Mouse (Mus musculus) retina, adult 2 months (tissue): ENCODE results near the gene Map2k1.
"Not testable (repeated sequence)": the region's sequence is repeated elsewhere in the genome, so short reads cannot be mapped to it uniquely, and the experiment has no call there.

ENCODE experiments used
- DNase-seq: peaks from one replicate; pipeline ENCODE4 v3.0.0-alpha.2; 2012; ENCODE audit warnings: low read depth, low spot score

The Map2k1 gene

DNA sequence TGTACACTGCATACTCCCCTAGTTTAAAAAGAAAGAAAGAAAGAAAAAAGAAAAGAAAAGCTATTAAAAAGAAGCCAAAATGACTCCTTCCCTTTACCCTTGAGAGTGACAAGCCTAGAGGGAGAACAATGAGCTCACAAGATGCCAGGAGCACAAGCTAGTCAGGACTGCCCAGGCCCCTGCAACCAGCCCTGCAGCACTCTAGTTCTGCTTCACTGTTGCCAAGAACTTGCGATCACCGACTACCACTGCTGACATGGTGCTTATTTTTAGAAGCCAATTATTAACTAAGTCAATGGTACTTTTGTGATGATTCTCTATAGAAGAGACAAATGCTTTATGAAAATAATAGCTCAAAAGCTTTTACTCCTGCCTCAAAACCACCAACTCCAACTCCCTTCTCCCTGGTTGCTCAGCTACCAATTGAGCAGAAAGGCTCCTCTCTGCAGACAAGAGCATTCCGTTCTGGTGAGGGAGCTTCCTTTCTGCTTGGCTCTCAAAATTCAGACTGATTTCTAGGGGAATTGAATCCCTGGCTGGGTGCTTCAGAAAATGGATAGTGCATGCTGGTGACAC, 45.8 kb downstream of the Map2k1 start:
- no peak for DNase-seq

GRCm38 (mm10) chr9:64202866-64203265, 50.6 kb downstream of the Map2k1 start:
- no peak for DNase-seq

GRCm38 (mm10) chr9:64202331-64202730, 51.1 kb downstream of the Map2k1 start:
- DNase-seq, result no peak

GRCm38 (mm10) chr9:64199897-64200296, 53.5 kb downstream of the Map2k1 start:
- no peak for DNase-seq

DNA sequence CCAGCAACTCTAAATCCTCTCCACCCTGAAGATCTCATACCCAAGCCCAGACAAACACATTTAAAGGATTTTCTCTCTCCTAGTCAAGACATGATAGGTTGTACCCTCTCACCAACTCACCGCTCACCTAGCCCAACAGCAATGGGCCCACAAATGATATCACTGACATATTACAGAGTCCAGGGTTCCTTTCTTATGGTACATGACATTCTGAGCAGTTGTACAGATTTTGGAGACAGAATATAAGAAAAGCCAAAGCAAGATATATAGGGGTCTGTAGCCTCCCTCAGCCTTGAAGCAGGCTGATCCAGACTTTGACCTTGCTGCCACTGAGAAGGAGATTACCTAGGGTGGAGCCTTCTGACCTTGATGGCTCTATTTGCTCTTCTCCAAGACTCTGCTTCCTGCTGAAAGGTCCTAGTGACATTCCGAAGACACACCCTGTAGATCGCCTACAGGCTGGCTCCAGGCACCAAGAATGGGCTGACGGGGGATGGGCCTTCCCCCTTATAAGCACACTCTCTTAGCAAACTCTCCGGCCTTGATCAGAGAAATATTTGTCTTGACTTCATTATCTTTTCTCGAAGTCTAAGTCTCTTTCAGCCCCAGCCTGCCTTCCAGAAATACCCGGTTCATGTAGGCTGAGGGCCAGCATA, 54.5 kb downstream of the Map2k1 start:
- DNase-seq, result not testable (repeated sequence)

- DNase-seq, result no peak
Measured at GRCm38 (mm10) chr9:64198068-64198762, 55.2 kb downstream of the Map2k1 start.

- no peak for DNase-seq
Measured at GRCm38 (mm10) chr9:64197524-64197923, 55.9 kb downstream of the Map2k1 start.

DNA sequence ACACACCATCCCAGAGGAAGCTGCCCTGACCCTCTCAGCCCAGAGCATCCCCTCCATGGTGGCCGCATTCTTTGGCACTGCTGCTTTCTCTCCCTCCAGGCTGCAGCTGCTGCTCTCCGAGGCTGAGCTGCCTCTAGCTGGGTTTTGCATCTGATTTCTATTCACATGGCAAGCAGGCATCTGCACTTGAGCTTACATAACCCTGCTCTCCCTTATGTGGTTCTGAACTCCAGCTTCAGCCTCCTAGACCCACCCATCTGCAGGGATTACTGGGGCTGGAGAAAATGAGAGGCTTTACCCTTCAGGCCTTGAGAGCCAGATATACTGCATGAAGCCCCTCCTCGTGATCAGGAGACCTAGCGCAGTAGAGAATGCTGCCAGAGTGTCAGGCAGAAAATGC, 57.9 kb downstream of the Map2k1 start:
- DNase-seq, result peak; percentile 30

- DNase-seq, result no peak
Measured at GRCm38 (mm10) chr9:64193879-64194278, 59.6 kb downstream of the Map2k1 start.

- no peak for DNase-seq
Measured at GRCm38 (mm10) chr9:64184166-64184840, 69.1 kb downstream of the Map2k1 start.

DNA sequence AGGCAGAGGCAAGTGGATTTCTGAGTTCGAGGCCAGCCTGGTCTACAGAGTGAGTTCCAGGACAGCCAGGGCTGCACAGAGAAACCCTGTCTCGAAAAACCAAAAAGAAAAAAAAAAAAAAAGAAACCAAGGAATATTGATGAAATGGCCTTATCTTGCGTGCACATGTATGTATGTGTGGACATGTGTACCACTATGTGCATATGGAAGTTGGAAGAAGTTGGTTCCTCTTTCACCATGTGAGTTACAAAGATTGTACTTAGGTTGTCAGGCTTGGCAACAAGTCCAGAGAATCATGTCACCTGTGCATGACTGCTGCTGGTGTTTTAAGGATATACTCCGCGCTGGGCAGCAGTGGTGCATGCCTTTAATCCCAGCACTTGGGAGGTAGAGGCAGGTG, 70.1 kb downstream of the Map2k1 start:
- not testable (repeated sequence) for DNase-seq

DNA sequence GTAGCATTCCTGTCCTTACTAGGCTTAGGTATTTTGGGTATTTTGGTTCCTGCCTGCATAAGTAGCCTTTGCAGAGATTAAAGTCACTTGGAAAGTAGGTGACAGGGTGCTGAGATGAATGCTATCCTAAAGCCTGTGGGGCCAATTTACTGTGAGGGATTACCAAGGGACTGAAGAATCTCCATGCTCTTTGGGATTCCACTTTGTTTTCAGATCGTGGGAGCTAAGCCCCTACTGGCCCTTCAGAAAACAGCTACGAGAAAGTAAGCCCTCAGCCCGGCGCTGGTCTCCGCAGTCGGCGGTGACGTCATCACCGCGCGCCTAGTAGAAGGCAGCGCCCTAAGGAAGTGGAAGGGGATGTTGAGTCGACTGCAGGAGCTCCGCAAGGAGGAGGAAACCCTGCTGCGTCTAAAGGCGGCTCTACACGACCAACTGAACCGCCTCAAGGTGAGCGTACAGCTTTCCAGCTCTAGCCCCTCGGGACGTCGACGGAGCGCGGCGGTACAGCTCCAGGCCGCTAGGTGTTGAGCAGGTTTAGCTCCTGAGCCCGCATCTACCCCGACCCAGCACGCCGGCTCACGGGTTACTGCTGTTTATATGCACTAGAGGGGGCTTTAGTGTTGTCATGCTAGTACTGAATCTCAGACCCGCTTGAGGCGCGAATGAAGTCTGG, 74.3 kb downstream of the Map2k1 start, which contains the start of gene Snapc5:
Gene Snapc5 (plus strand): TSS at position 301 of the 673 bp plus-strand sequence.
- DNase-seq, result peak; percentile 81

- no peak for DNase-seq
Measured at GRCm38 (mm10) chr9:64178610-64178973, 74.8 kb downstream of the Map2k1 start.

DNA sequence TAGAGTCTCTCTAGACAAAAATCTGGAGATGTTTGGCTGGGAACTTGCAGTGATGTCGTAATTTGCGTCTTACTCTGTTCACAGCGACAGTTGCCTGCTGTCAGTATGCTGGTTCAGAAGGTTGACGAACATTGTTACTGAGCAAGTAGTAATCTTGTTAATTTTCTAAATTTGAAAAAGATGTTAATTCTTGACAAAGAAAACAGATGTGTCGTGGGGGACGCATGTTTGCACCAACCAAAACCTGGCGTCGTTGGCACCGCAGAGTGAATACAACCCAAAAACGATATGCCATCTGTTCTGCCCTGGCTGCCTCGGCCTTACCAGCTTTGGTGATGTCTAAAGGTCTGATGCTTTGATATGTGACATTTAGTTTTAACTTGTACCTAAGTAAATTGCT, 78.1 kb downstream of the Map2k1 start:
- no peak for DNase-seq

- DNase-seq, result no peak
Measured at GRCm38 (mm10) chr9:64174766-64175165, 78.7 kb downstream of the Map2k1 start.

- no peak for DNase-seq
Measured at GRCm38 (mm10) chr9:64174341-64174740, 79.1 kb downstream of the Map2k1 start.

DNA sequence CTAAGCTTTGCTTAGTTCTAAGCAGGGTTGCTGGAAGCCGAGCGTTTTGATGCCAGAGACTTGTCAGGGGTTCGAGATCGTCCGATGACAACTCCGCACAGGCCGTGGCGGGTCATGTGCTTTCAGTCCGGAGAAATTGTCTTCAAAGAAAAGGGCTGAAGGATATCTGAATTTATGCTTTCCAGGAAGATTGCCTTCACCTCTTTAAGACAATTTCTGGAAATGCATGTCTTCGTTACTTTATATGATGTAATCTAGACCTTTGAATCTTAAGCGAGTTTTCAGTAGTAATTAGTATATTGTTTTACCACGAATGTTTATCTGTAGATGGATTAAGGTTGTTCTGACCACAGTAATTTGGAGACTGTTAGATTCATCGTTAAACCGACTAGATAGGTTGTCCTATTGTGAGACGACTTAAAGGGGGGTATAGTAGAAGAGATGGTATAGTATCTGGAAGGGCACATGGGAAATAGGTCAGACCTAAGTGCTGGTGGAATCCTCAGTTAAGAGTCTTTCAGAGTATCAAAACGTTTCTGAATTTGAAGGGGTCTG, 79.7 kb downstream of the Map2k1 start:
- DNase-seq, result no peak

- peak; percentile 91 for DNase-seq
Measured at GRCm38 (mm10) chr9:64172816-64173665, 80.4 kb downstream of the Map2k1 start, which contains the start of the genes Zwilch and Rpl4. Zwilch (minus strand) TSS chr9:64173104. Rpl4 (plus strand) TSS chr9:64173375.

- DNase-seq, result no peak
Measured at GRCm38 (mm10) chr9:64172145-64172815, 81.2 kb downstream of the Map2k1 start.

GRCm38 (mm10) chr9:64169967-64170366, 83.5 kb downstream of the Map2k1 start:
- DNase-seq, result not testable (repeated sequence)
